Mouse (Mus musculus) kidney, adult 8-10 months (tissue): ENCODE results near the gene Olfr761.
"Not testable (repeated sequence)": the region's sequence is repeated elsewhere in the genome, so short reads cannot be mapped to it uniquely, and the experiment has no call there.

Source experiments
- DNase-seq, 2 experiments: peaks; one replicate each; pipeline ENCODE4 v3.0.0; 2022

The Olfr761 gene

DNA sequence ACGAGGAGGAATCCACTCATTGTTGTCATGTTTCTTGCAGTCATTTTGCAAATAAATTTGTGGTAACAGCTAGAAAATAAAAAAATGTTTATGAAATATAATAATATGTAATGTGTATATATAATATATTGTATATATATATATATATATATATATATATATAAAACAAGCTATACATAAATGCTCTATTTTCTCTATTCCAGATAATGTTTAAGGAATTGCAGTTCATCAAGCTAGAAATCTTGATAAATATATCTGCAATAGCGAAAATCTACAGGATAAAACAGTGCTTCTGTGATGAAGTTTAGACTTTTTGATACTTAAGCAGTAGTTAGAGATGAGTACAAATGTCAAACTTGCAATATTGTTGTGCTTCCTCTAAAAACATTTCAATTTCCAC lies at the start of gene Olfr761:
Gene Olfr761, minus strand, starts transcription at position 101 of the 400 bp plus-strand sequence.
- no peak for DNase-seq

DNA sequence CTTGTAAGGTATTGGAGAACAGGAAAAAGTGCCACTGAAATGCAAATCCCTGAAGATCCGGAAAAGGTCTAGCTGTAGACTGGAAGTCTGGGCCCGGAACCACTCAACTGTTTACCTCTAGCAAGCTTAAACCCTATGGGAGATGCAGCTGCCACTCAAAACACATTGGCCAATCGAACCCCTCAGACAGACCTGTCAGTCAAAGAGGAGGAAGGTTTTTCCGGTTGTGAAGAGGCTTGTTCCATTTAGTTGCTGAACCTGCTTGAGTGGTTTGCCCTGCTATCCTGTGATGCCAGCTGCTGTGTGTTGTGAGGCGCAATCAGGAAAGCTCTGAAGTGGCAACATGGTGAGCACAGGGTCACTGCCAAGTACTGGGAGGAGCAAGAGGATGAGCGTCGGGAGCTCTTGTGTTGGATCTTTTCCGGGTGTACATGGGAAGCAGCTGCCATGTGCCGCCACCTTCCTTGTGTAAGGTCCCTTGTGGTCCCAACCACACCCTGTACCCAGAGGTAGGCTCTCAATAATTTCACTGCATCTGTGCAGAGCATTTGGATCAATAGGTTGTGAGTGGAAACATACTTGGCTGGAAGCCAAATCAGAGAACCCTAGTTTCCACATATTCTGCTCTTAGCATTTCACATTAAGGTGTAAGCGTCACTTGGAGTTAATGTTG lies 42.9 kb upstream of the Olfr761 start:
- DNase-seq: no peak

DNA sequence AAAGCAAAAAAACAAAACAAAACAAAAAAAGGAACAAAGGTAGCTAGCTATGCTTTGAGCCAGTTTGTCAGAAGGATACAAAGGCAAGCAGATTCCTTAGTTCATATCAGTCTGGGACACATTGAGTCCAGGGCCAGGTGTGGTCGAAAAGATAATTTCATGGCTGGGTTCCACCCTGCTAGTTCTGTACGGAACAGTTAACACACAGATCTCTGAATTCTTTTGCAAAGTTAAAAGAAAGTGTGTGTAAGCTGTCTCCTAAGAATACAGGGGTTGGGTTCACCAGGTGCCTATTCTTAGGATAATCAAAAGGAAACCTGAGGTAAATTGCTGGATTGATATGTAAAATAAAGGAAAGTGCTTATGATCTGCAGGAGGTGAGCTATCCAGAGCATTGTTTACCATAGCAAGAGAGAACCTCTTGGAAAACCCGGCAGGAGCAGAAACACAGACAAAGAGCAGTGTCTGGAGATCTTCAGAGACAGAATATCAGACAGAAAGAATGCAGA lies 37.6 kb upstream of the Olfr761 start:
- DNase-seq: no peak

DNA sequence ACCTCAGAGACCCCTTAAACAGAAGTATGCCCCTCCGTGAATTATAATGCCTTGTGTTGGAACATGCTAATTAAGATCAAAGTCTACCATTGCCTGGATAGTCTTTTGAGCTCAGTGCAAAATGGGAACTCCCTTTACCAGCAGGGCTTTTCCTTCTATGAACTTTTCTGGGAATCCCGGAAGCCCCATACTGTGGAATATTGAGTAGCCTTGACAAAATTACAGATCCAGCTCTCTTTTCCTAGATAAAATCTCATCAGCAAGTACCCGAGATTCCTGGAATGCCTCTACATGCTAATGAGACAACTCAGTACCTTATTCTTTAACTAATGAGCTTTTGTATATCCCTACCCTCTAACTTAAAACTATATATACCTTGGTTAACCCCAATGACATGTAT lies 20.7 kb upstream of the Olfr761 start:
- DNase-seq: no peak

DNA sequence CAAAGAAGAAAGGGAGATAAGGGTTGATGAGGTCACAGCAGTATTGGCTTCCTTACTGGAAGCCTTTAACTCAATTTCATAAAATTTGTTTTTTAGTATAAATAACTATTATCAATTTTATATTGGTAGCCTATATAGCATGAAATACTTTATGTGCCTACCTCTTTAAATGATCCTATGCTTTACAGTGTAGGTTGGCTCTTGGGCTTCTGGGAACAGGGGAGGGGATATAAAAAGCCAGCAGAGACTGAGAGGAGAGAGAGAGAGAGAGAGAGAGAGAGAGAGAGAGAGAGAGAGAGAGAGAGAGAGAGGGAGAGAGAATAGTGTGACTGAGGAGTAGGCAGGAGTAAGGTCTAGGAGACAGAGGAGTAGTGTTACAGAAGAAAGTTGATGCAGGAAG lies 32.6 kb downstream of the Olfr761 start, which contains the start of gene Olfr128:
Gene Olfr128, plus strand, starts transcription at position 301 of the 400 bp plus-strand sequence.
- DNase-seq: no peak

DNA sequence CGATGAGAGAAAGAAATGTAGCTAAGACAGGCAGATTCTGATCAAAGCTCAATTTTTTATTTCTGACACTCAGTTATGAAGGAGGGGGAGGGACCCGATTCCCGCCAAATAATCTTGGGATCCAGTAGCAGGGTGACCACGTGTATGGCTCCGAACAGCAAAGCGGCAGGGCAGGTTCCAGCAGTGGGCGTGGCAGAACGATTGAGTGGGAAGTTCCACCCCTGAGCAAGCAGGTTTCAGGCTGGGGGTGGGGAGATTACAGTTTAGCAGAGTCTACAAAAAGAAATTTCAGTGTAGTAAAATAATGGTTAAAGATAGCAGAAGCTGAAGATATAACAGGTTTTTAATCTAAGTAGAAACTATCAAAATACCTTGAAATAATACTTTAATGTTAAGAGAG lies 46.1 kb downstream of the Olfr761 start:
- DNase-seq: not testable (repeated sequence)
